Mouse (Mus musculus) midbrain, embryonic 14.5 days (tissue): ENCODE data around the gene Tfe3. TPM values are rescaled to one million over a fixed set of nuclear protein-coding genes. Genes with fewer than 3 reads are reported as not detected.

ENCODE experiments used
- ATAC-seq: fragments of 200-750 bp; cut with Nextera tagmentation; 2 replicates; pipeline ENCODE4 v1.8.0; 2017; ENCODE audit warnings: moderate number of reproducible peaks, moderate library complexity; ENCODE audit not compliant: low FRiP score, low TSS enrichment
- DNase-seq: peaks from one replicate; pipeline ENCODE4 v3.0.0-alpha.2; 2015
- H3K27ac ChIP-seq: fragments of 300-500 bp; sonication (generic); replicated peaks from 2 replicates; pipeline ENCODE4 v1.5.1; 2014; ENCODE audit warnings: mild to moderate bottlenecking, low read depth, low read length, moderate library complexity
- H3K27me3 ChIP-seq: fragments of 300-500 bp; sonication (generic); 2 replicates; pipeline ENCODE4 v1.6.1; 2014; ENCODE audit warnings: low read length, control low read depth, mixed read lengths; ENCODE audit not compliant: control insufficient read depth, insufficient read depth
- H3K36me3 ChIP-seq: fragments of 300-500 bp; sonication (generic); 2 replicates; pipeline ENCODE4 v1.6.1; 2014; ENCODE audit warnings: low read length, control low read depth; ENCODE audit not compliant: control insufficient read depth, insufficient read depth
- H3K4me1 ChIP-seq: fragments of 300-500 bp; sonication (generic); 2 replicates; pipeline ENCODE4 v1.6.1; 2014; ENCODE audit warnings: mild to moderate bottlenecking, antibody characterized with exemption, low read length, control low read depth; ENCODE audit not compliant: control insufficient read depth, insufficient read depth
- H3K4me2 ChIP-seq: fragments of 300-500 bp; sonication (generic); 2 replicates; pipeline ENCODE4 v1.6.1; 2014; ENCODE audit warnings: mild to moderate bottlenecking, low read length, moderate library complexity
- H3K4me3 ChIP-seq: fragments of 300-500 bp; sonication (generic); replicated peaks from 2 replicates; pipeline ENCODE4 v1.5.1; 2014; ENCODE audit warnings: low read depth, low read length
- H3K9ac ChIP-seq: fragments of 300-500 bp; sonication (generic); replicated peaks from 2 replicates; pipeline ENCODE4 v1.6.1; 2014; ENCODE audit warnings: mild to moderate bottlenecking, low read length, moderate library complexity
- H3K9me3 ChIP-seq: fragments of 300-500 bp; sonication (generic); 2 replicates; pipeline ENCODE4 v1.6.1; 2016; ENCODE audit warnings: low read length, control low read depth, mixed read lengths; ENCODE audit not compliant: control insufficient read depth
- WGBS: fragments of 180-500 bp; shearing (Covaris S2); extraction: QIAGEN DNeasy Blood & Tissue Kit; methylation state at CpG from one replicate; pipeline ENCODE4 v1.1.7; 2014; 5-methylcytosine and 5-hydroxymethylcytosine counted together
- polyA plus RNA-seq: library from polyadenylated mRNA; unstranded; fragments of >200 nt; fragmentation: Nextera tagmentation; extraction: Ambion mirVana; gene quantifications from 2 replicates; pipeline ENCODE4 v1.2.1, GENCODE M21; 2014

The Tfe3 gene
- polyA plus RNA-seq, 1 experiment from 2014 or later: 21.7 TPM

DNA sequence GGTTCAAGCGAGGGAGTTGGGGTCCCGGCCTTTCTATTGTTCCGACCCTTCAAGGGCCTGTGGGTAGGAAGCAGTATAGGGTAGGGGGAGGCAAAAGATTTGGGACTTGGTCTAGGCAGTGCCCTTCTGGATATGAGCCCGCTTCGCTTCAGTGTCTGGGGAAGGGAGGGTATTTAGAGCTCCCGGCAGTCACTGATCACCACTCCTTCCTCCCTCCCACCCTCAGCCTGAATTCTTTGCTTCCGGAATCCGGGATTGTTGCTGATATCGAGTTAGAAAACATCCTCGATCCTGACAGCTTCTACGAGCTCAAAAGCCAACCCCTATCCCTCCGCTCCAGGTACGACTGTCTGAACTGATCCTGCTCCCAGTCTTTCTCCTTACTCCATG is 2.9 kb downstream of the Tfe3 start:
- Histone ChIP-seq H3K4me3 (peak overlapping the region; percentile 55), H3K4me1 (0 out of 2 replicates have a peak, but pooled peaks cover 6% of the 10 kb centered on the region), H3K36me3 (peaks cover 20% of the 10 kb centered on the region; the same call in 1 of the 2 replicates), H3K9ac (0 out of 2 replicates have a peak overlapping the region, but pooled peaks have one; percentile 18), H3K4me2 (peak overlapping the region; percentile 63), H3K27ac (no peak overlapping the region), H3K9me3 (no peaks in the 10 kb centered on the region), H3K27me3 (no peaks in the 10 kb centered on the region)
- DNase-seq (peak; percentile 20), ATAC-seq (no peak)
- 19% methylated on average over 13 of the region's 13 CpGs for WGBS

- H3K27me3 ChIP-seq: no peaks in the 10 kb centered on the region
- H3K9ac ChIP-seq: 0 out of 2 replicates have a peak overlapping the region, but pooled peaks have one; percentile 18
- peak overlapping the region; percentile 63 for H3K4me2 ChIP-seq
- DNase-seq (peak; percentile 47), ATAC-seq (no peak)
- H3K36me3 ChIP-seq: peaks cover 25% of the 10 kb centered on the region
- H3K4me1 ChIP-seq: 0 out of 2 replicates have a peak, but pooled peaks cover 6% of the 10 kb centered on the region
- H3K27ac ChIP-seq: no peak overlapping the region
- H3K9me3 ChIP-seq: no peaks in the 10 kb centered on the region
- peak overlapping the region; percentile 55 for H3K4me3 ChIP-seq
- WGBS: 20% methylated on average over 11 of the region's 11 CpGs
Measured at GRCm38 (mm10) chrX:7765764-7766163, 3.4 kb downstream of the Tfe3 start.

DNA sequence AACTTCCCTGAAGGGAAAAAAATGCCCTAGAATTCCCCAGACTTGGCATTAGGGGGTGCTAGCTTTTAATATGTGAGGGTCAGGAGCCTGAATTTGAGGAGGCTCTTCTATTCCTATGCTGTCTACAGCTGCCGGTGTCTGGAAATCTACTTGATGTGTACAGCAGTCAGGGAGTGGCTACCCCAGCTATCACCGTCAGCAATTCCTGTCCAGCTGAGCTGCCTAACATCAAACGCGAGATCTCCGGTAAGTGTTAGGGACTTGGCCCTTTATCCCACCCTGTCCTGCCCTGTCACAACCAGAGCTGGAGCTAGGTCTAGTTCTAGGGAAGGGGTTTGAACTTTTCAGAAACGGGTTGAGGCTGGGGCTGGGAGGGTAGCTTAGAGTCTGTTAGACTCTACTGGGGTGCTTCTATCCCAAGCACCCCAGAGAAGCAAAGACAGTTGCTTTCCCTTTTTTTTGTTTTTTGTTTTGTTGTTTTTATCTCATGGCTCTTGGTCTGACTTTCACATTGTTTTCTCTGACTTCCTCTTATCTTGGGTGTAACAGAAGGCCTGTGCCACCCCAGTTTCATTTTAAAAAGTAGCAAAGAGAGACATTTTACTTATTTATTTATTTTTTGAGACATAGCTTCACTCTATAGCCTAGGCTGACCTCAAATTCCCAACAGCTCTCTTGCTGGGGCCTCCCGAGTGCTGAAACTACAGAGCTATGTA is 7.1 kb downstream of the Tfe3 start:
- H3K4me3 ChIP-seq: no peak overlapping the region
- 91% methylated on average over 7 of the region's 7 CpGs for WGBS
- H3K9ac ChIP-seq: no peak overlapping the region
- no peaks in the 10 kb centered on the region for H3K9me3 ChIP-seq
- DNase-seq (no peak), ATAC-seq (no peak)
- H3K36me3 ChIP-seq: peaks cover 40% of the 10 kb centered on the region
- no peaks in the 10 kb centered on the region for H3K27me3 ChIP-seq
- H3K4me2 ChIP-seq: no peak overlapping the region
- no peak overlapping the region for H3K27ac ChIP-seq
- 0 out of 2 replicates have a peak, but pooled peaks cover 5% of the 10 kb centered on the region for H3K4me1 ChIP-seq

GRCm38 (mm10) chrX:7772766-7773165 is 10.4 kb downstream of the Tfe3 start:
- H3K4me3 ChIP-seq: no peak overlapping the region
- H3K36me3 ChIP-seq: peaks cover 36% of the 10 kb centered on the region
- H3K4me2 ChIP-seq: no peak overlapping the region
- ATAC-seq (no peak), DNase-seq (peak; percentile 4)
- H3K9me3 ChIP-seq: no peaks in the 10 kb centered on the region
- 51% methylated on average over 2 of the region's 2 CpGs for WGBS
- no peaks in the 10 kb centered on the region for H3K4me1 ChIP-seq
- H3K9ac ChIP-seq: no peak overlapping the region
- no peaks in the 10 kb centered on the region for H3K27me3 ChIP-seq
- H3K27ac ChIP-seq: no peak overlapping the region

DNA sequence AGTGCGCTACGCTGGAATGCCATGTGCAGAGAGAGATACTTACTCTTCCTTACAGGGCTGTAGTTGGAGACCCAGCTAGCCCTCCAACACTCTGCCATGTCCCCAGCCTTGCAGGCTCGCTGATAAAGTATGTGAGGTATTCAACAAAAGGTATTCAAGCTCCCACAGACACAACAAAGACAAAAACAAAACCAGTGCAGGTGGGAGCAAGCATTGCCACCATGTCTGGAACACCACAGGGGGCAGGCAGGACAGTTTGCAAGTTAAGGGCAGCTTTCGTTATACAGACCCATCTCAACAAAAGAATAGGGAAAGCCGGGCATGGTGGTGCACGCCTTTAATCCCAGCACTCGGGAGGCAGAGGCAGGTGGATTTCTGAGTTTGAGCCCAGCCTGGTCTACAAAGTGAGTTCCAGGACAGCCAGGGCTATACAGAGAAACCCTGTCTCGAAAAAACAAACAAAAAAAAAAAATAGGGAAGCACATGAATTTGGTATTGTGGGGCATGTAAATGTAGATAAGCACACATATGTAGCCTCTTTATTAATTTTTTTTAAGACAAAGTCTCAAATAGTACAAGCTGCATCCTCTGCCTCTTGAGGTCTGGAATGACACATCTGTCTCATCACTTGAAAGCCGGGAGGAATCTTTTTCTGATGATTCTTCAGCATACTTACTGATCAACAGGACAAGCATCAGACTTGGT is 13.3 kb downstream of the Tfe3 start:
- H3K4me2 ChIP-seq: no peak overlapping the region
- no peaks in the 10 kb centered on the region for H3K4me1 ChIP-seq
- ATAC-seq (no peak), DNase-seq (no peak)
- no peaks in the 10 kb centered on the region for H3K27me3 ChIP-seq
- H3K9ac ChIP-seq: no peak overlapping the region
- H3K36me3 ChIP-seq: peaks cover 16% of the 10 kb centered on the region
- no peak overlapping the region for H3K4me3 ChIP-seq
- H3K9me3 ChIP-seq: no peaks in the 10 kb centered on the region
- no peak overlapping the region for H3K27ac ChIP-seq
- 76% methylated on average over 9 of the region's 9 CpGs for WGBS

DNA sequence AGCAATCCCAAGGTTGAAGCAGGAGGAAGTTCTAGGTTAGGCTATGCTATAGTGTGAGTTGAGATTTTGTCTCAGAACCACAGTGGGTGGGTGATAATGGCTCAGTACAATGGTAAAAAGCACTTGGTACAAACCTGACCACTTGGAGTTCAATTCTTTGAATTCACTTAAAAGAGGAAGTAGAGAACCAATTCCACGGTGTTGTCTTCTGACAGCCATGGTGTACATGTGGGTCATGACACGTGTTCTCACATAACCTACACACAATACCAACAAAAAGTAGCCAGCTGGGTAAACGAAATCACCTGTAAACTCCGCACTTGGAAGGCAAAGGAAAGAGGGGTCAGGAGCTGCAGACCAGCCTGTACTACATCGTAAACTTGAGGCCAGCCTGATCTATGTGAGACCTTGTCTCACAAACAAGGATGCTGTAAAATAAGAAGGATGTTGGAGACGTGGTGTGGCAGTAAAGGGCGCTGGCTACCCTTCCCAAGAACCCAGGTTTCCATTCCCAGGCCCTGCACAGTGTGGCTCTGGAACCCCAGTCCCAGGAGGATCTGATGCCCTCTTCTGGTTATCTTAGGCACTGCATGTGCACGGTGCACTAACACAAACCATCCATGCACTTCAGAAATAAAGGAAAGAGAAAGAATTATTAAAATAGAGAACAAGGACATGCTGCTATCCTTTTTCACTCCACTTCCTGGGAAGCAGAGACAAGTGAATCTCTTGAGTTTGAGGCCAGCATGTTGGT is 14.1 kb downstream of the Tfe3 start:
- H3K4me1 ChIP-seq: no peaks in the 10 kb centered on the region
- WGBS: 50% methylated on average over 8 of the region's 8 CpGs
- H3K27ac ChIP-seq: no peak overlapping the region
- no peak overlapping the region for H3K4me3 ChIP-seq
- peak; percentile 68 for DNase-seq
- peaks cover 9% of the 10 kb centered on the region for H3K36me3 ChIP-seq
- no peaks in the 10 kb centered on the region for H3K27me3 ChIP-seq
- H3K4me2 ChIP-seq: no peak overlapping the region
- H3K9me3 ChIP-seq: no peaks in the 10 kb centered on the region
- H3K9ac ChIP-seq: no peak overlapping the region
- peak; percentile 55; the same call in 1 of the 2 replicates for ATAC-seq

GRCm38 (mm10) chrX:7778450-7779244 is 16.3 kb downstream of the Tfe3 start:
- no peak for ATAC-seq
- no peak overlapping the region for H3K9ac ChIP-seq
- no peaks in the 10 kb centered on the region for H3K27me3 ChIP-seq
- WGBS: 79% methylated on average over 7 of the region's 7 CpGs
- DNase-seq: no peak
- no peak overlapping the region for H3K4me3 ChIP-seq
- no peak overlapping the region for H3K27ac ChIP-seq
- peaks cover 4% of the 10 kb centered on the region; the same call in 1 of the 2 replicates for H3K36me3 ChIP-seq
- H3K4me2 ChIP-seq: no peak overlapping the region
- H3K4me1 ChIP-seq: no peaks in the 10 kb centered on the region
- H3K9me3 ChIP-seq: no peaks in the 10 kb centered on the region

- WGBS: 17% methylated on average over 3 of the region's 3 CpGs
- Histone ChIP-seq H3K36me3 (no peaks in the 10 kb centered on the region), H3K4me2 (no peak overlapping the region), H3K27me3 (no peaks in the 10 kb centered on the region), H3K9me3 (no peaks in the 10 kb centered on the region), H3K4me3 (no peak overlapping the region), H3K4me1 (no peaks in the 10 kb centered on the region), H3K27ac (no peak overlapping the region), H3K9ac (no peak overlapping the region)
- ATAC-seq (no peak), DNase-seq (no peak)
Measured at GRCm38 (mm10) chrX:7779294-7779693, 16.9 kb downstream of the Tfe3 start.
